15 mouse cellular contexts compared by ENCODE assay signal in genomic region chr16:38431446-38432185, GRCm38 (mm10). TPM values are rescaled to one million over a fixed set of nuclear protein-coding genes. Genes with fewer than 3 reads are reported as not detected.
DNase-seq lines count a peak whose midpoint lies in the region; ATAC-seq and TF ChIP-seq lines count a peak whose summit lies in the region.
"Had no signal": no experiment of that assay in that cellular context is flagged by ENCODE, and none has a peak within 500 bp of the region (broad histone marks: within the 10 kb centered on the region; RNA-seq: fewer than 3 reads in every experiment).

No protein-coding gene starts in this region.

- intact Hi-C loops in gastrocnemius, adult 2 months (cut with DNase I) = no loop called here
- intact Hi-C loops in gastrocnemius, postnatal 14 days (cut with DNase I; ENCODE audit: low total_unique reads) = no loop called here

- H3K9me3 ChIP-seq in CH12.LX (replicated peaks; ENCODE audit: low read length) = no peaks in the 10 kb centered on the region
- H3K9me3 ChIP-seq in heart, embryonic 16.5 days (replicated peaks; ENCODE audit: control insufficient read depth, low read length) = no peaks in the 10 kb centered on the region
- H3K9me3 ChIP-seq: lung, embryonic 15.5 days had no signal

- TF ChIP-seq POLR2A in CH12.LX (IDR thresholded peaks at IDR 0.05; ENCODE audit: low read depth, low read length) = no peak
- TF ChIP-seq POLR2A in cerebellum, adult 2 months (IDR thresholded peaks at IDR 0.05; ENCODE audit: borderline replicate concordance, insufficient read depth, low read length) = no peak

- dilution Hi-C loops in CH12.LX (cut with MboI; ENCODE audit: extremely low pct_ligation_motif_present, extremely low pct_unique_long_range_greater_than_20kb, low sequenced_read_pairs) = no loop called here

- no peak for ATAC-seq in heart, embryonic 16.5 days (replicated peaks; ENCODE audit: extremely low read depth, insufficient read depth, low FRiP score)
- no peak for ATAC-seq in CD4-positive, CD25-positive, alpha-beta regulatory T cell, adult 4 months

- no peaks in the 10 kb centered on the region for H3K79me2 ChIP-seq in CH12.LX (replicated peaks; ENCODE audit: control insufficient read depth, extremely low read depth, insufficient read depth, poor library complexity, severe bottlenecking)

- H3K27ac ChIP-seq in gastrocnemius, adult 2 months = peak overlapping the region; percentile 73
- no peak overlapping the region; the same call in 1 of the 2 replicates for H3K27ac ChIP-seq in CH12.LX (ENCODE audit: insufficient read depth, low read depth)
- H3K27ac ChIP-seq in heart, embryonic 16.5 days (ENCODE audit: low read length) = no peak overlapping the region
- H3K27ac ChIP-seq in cerebellum, adult 2 months (ENCODE audit: insufficient read depth, low read length) = no peak overlapping the region
- H3K27ac ChIP-seq: hindbrain, embryonic 14.5 days; lung, embryonic 15.5 days had no signal

- no peak for TF ChIP-seq CTCF in gastrocnemius, adult 2 months (IDR thresholded peaks at IDR 0.05)
- no peak for TF ChIP-seq CTCF in CH12.LX (conservative IDR thresholded peaks at IDR 0.05 in 1 of 2, IDR thresholded peaks at IDR 0.05 in 1 of 2; ENCODE audit: low read depth in 2 of 2, low read length in 2 of 2)
- no peak for TF ChIP-seq CTCF in cerebellum, adult 2 months (IDR thresholded peaks at IDR 0.05; ENCODE audit: borderline replicate concordance, insufficient read depth, low read depth, low read length)

- 0 out of 2 replicates have a peak overlapping the region, but pooled peaks have one; percentile 2 for H3K9ac ChIP-seq in CH12.LX (ENCODE audit: insufficient read depth, low read depth)
- H3K9ac ChIP-seq in heart, embryonic 16.5 days (ENCODE audit: low read length) = 0 out of 2 replicates have a peak overlapping the region, but pooled peaks have one; percentile 14
- H3K9ac ChIP-seq: hindbrain, embryonic 14.5 days; lung, embryonic 15.5 days had no signal

- H3K4me3 ChIP-seq in gastrocnemius, adult 2 months = peak overlapping the region; percentile 54
- H3K4me3 ChIP-seq in CH12.LX (replicated peaks in 1 of 3; ENCODE audit: low read depth in 2 of 3, low read length in 2 of 3, poor library complexity in 1 of 3) = no peak overlapping the region
- H3K4me3 ChIP-seq in heart, embryonic 16.5 days (ENCODE audit: low read length) = no peak overlapping the region
- no peak overlapping the region for H3K4me3 ChIP-seq in cerebellum, adult 2 months (replicated peaks; ENCODE audit: insufficient read depth, low read depth, low read length)
- H3K4me3 ChIP-seq: lung, embryonic 15.5 days had no signal

- no peak for DNase-seq in gastrocnemius, adult 2 months
- DNase-seq in gastrocnemius, postnatal 14 days = no peak
- DNase-seq in CH12.LX (ENCODE audit: extremely low read depth) = no peak
- peak; percentile 42 for DNase-seq in adrenal gland, postnatal 14 days
- DNase-seq in neural tube, embryonic 10.5 days (ENCODE audit: extremely low spot score, low spot score) = no peak
- no peak for DNase-seq in cerebellum, adult 2 months
- DNase-seq: B cell, adult 2 months; embryo, embryonic 11 days; kidney, postnatal 4 days; midbrain, embryonic 14.5 days; thymus, adult 2 months had no signal

- TF ChIP-seq EP300 in CH12.LX (IDR thresholded peaks at IDR 0.05; ENCODE audit: low read length) = no peak

- 29% methylated on average over 13 of the region's 13 CpGs for WGBS in heart, embryonic 16.5 days
- WGBS in cerebellum, adult 2 months = 40% methylated on average over 13 of the region's 13 CpGs

- H3K4me1 ChIP-seq in CH12.LX (ENCODE audit: control insufficient read depth in 1 of 2, insufficient read depth in 2 of 2) = peaks cover 21 to 40% of the 10 kb centered on the region in 2 experiments
- H3K4me1 ChIP-seq in heart, embryonic 16.5 days (ENCODE audit: control insufficient read depth, insufficient read depth, low read length) = peaks cover 6% of the 10 kb centered on the region; the same call in 1 of the 2 replicates
- no peaks in the 10 kb centered on the region for H3K4me1 ChIP-seq in cerebellum, adult 2 months (ENCODE audit: control insufficient read depth, insufficient read depth, low read length)
- H3K4me1 ChIP-seq: lung, embryonic 15.5 days had no signal

- H3K4me2 ChIP-seq in CH12.LX (ENCODE audit: insufficient read depth, low read depth, poor library complexity, severe bottlenecking) = peak overlapping the region; percentile 4; the same call in 1 of the 2 replicates
- H3K4me2 ChIP-seq in heart, embryonic 16.5 days (ENCODE audit: low read depth, low read length) = no peak overlapping the region
- H3K4me2 ChIP-seq: hindbrain, embryonic 14.5 days; lung, embryonic 15.5 days had no signal

- H3K27me3 ChIP-seq in CH12.LX (replicated peaks) = no peaks in the 10 kb centered on the region
- H3K27me3 ChIP-seq in heart, embryonic 16.5 days (ENCODE audit: control insufficient read depth, insufficient read depth, low read length) = no peaks in the 10 kb centered on the region
- H3K27me3 ChIP-seq in cerebellum, adult 2 months (ENCODE audit: control insufficient read depth, insufficient read depth, low read length) = no peaks in the 10 kb centered on the region
- H3K27me3 ChIP-seq: lung, embryonic 15.5 days had no signal

- in situ Hi-C loops in CH12.LX (cut with MboI; ENCODE audit: low pct_ligation_motif_present, low pct_unique_long_range_greater_than_20kb, low sequenced_read_pairs) = no loop called here

- TF ChIP-seq RAD21 in CH12.LX (IDR thresholded peaks at IDR 0.05; ENCODE audit: low read depth, low read length) = no peak

- H3K36me3 ChIP-seq in CH12.LX (replicated peaks in 1 of 2; ENCODE audit: control insufficient read depth in 1 of 2, insufficient read depth in 1 of 2, low read length in 1 of 2) = no peaks in the 10 kb centered on the region
- H3K36me3 ChIP-seq in heart, embryonic 16.5 days (ENCODE audit: control insufficient read depth, insufficient read depth) = no peaks in the 10 kb centered on the region
- H3K36me3 ChIP-seq: lung, embryonic 15.5 days had no signal

TF ChIP-seq in CH12.LX, 34 proteins besides CTCF, POLR2A, EP300 and RAD21:
- TF ChIP-seq MEF2A (IDR thresholded peaks at IDR 0.05; ENCODE audit: borderline replicate concordance, low read depth, low read length) (0 out of 2 replicates have a peak, but pooled peaks have one; percentile 17), CHD1 (IDR thresholded peaks at IDR 0.05; ENCODE audit: low read depth, low read length) (no peak)

RNA-seq across cellular contexts. Expression of gene Pla1a, which starts 1.3 kb away (rescaled TPM):
- 1 to 10 TPM; 5.3 to 6.3 TPM for total RNA-seq in gastrocnemius, adult 2 months (2021)
- total RNA-seq in gastrocnemius, postnatal 14 days (2021) = 1 to 10 TPM; 3.8 to 4.7 TPM
- total RNA-seq in CH12.LX (2012; rRNA removed) (20.6 and 27.9 TPM in 2 replicates), CH12.LX (2014; rRNA removed) (12.3 and 14.3 TPM in 2 replicates)
- polyA plus RNA-seq in CH12.LX (2012; ENCODE audit: insufficient read length, low read depth) = 9.3 and 11.0 TPM in 2 replicates
- total RNA-seq in adrenal gland, postnatal 14 days (2021) = 21.4 and 27.2 TPM in 2 replicates
- polyA plus RNA-seq in heart, embryonic 16.5 days (2015; fragmentation: Nextera tagmentation; extraction: Ambion mirVana) = 3.6 and 4.2 TPM in 2 replicates
- polyA plus RNA-seq in cerebellum, adult 2 months (2012; rRNA removed) = 1.2 and 1.6 TPM in 2 replicates
- polyA plus RNA-seq in CD4-positive, CD25-positive, alpha-beta regulatory T cell, adult 4 months (2017; shearing (Covaris generic)) = under 1 TPM in 1 of 2 experiments, not detected in 1; 0.30 TPM

RNA-seq across cellular contexts. Expression of gene Adprh, which starts 20.9 kb away (rescaled TPM):
- total RNA-seq in gastrocnemius, adult 2 months (2021) = 10 to 100 TPM; 17.5 to 20.9 TPM
- total RNA-seq in gastrocnemius, postnatal 14 days (2021) = 10 to 100 TPM; 25.5 to 27.6 TPM
- 47.3 and 67.7 TPM in 2 replicates for total RNA-seq in CH12.LX (2012; rRNA removed)
- 44.9 and 45.3 TPM in 2 replicates for total RNA-seq in CH12.LX (2014; rRNA removed)
- polyA plus RNA-seq in CH12.LX (2012; ENCODE audit: insufficient read length, low read depth) = 82.9 and 93.2 TPM in 2 replicates
- total RNA-seq in adrenal gland, postnatal 14 days (2021) = 41.2 and 42.2 TPM in 2 replicates
- 87.6 and 88.6 TPM in 2 replicates for polyA plus RNA-seq in heart, embryonic 16.5 days (2015; fragmentation: Nextera tagmentation; extraction: Ambion mirVana)
- polyA plus RNA-seq in cerebellum, adult 2 months (2012; rRNA removed) = 67.3 and 71.6 TPM in 2 replicates
- 10 to 100 TPM; 73.1 to 92.7 TPM for polyA plus RNA-seq in CD4-positive, CD25-positive, alpha-beta regulatory T cell, adult 4 months (2017; shearing (Covaris generic))

RNA-seq across cellular contexts. Expression of gene Cd80, which starts 23.7 kb away (rescaled TPM):
- total RNA-seq in gastrocnemius, adult 2 months (2021) = under 1 TPM; 0.13 to 0.31 TPM
- under 1 TPM in 1 of 2 experiments, not detected in 1; 0.12 TPM for total RNA-seq in gastrocnemius, postnatal 14 days (2021)
- total RNA-seq in CH12.LX (2012; rRNA removed) (43.6 and 46.2 TPM in 2 replicates), CH12.LX (2014; rRNA removed) (54.3 and 57.8 TPM in 2 replicates)
- polyA plus RNA-seq in CH12.LX (2012; ENCODE audit: insufficient read length, low read depth) = 37.0 and 39.5 TPM in 2 replicates
- total RNA-seq in adrenal gland, postnatal 14 days (2021) = 0.56 and 2.0 TPM in 2 replicates
- 0.60 and 0.62 TPM in 2 replicates for polyA plus RNA-seq in heart, embryonic 16.5 days (2015; fragmentation: Nextera tagmentation; extraction: Ambion mirVana)
- polyA plus RNA-seq in cerebellum, adult 2 months (2012; rRNA removed) = 0.34 and 0.41 TPM in 2 replicates
- 10 to 100 TPM in 1 of 2 experiments, 1 to 10 TPM in 1; 5.7 to 10.6 TPM for polyA plus RNA-seq in CD4-positive, CD25-positive, alpha-beta regulatory T cell, adult 4 months (2017; shearing (Covaris generic))

Comparison
In these comparisons a context has a peak if more than half of its experiments do, and no peak if none do; other contexts are left out.
1. RNA of gene Cd80, which starts 23.7 kb away (total RNA-seq): 43.6 to 57.8 TPM in CH12.LX; 0.56 to 2.0 TPM in adrenal gland, postnatal 14 days, 0.13 to 0.31 TPM in gastrocnemius, adult 2 months and 0.12 TPM in gastrocnemius, postnatal 14 days; every median in the first group is over 10 times any median in the second.